Mouse (Mus musculus) liver, embryonic 12.5 days (tissue): ENCODE measurements around the gene Htr1f. TPM values are rescaled to one million over a fixed set of nuclear protein-coding genes. Genes with fewer than 3 reads are reported as not detected.

Experiments used
- ATAC-seq: fragments of 200-750 bp; cut with Nextera tagmentation; 2 replicates; pipeline ENCODE4 v1.8.0; 2017; ENCODE audit warnings: moderate number of reproducible peaks, mild to moderate bottlenecking, moderate library complexity
- H3K27ac ChIP-seq: fragments of 300-500 bp; sonication (generic); 2 replicates; pipeline ENCODE4 v1.5.1; 2016; ENCODE audit warnings: mild to moderate bottlenecking
- H3K27me3 ChIP-seq: fragments of 300-500 bp; sonication (generic); replicated peaks from 2 replicates; pipeline ENCODE4 v1.6.1; 2016; ENCODE audit warnings: mild to moderate bottlenecking, moderate library complexity
- H3K36me3 ChIP-seq: fragments of 300-500 bp; sonication (generic); 2 replicates; pipeline ENCODE4 v1.6.1; 2016; ENCODE audit warnings: mild to moderate bottlenecking, moderate library complexity
- H3K4me1 ChIP-seq: fragments of 300-500 bp; sonication (generic); 2 replicates; pipeline ENCODE4 v1.6.1; 2016
- H3K4me2 ChIP-seq: fragments of 300-500 bp; sonication (generic); 2 replicates; pipeline ENCODE4 v1.6.1; 2016; ENCODE audit warnings: mild to moderate bottlenecking, moderate library complexity
- H3K4me3 ChIP-seq: fragments of 300-500 bp; sonication (generic); 2 replicates; pipeline ENCODE4 v1.5.1; 2016; ENCODE audit warnings: mild to moderate bottlenecking, moderate library complexity
- H3K9ac ChIP-seq: fragments of 300-500 bp; sonication (generic); 2 replicates; pipeline ENCODE4 v1.6.1; 2016; ENCODE audit warnings: mild to moderate bottlenecking, moderate library complexity
- H3K9me3 ChIP-seq: fragments of 300-500 bp; sonication (generic); replicated peaks from 2 replicates; pipeline ENCODE4 v1.6.1; 2016; ENCODE audit warnings: mild to moderate bottlenecking, moderate library complexity
- WGBS: fragments of 180-500 bp; shearing (Covaris S2); methylation state at CpG from one replicate; pipeline ENCODE4 v1.1.7; 2016; ENCODE audit not compliant: insufficient replicate concordance; 5-methylcytosine and 5-hydroxymethylcytosine counted together
- microRNA-seq: library from miRNA; unstranded; fragments of <30 nt; microRNA quantifications from one replicate; pipeline ENCODE4, GENCODE M21; 2017
- polyA plus RNA-seq: library from polyadenylated mRNA; unstranded; fragments of >200 nt; fragmentation: Nextera tagmentation; extraction: Ambion mirVana; gene quantifications from 2 replicates; pipeline ENCODE4 v1.2.1, GENCODE M21; 2016

Gene Htr1f
- polyA plus RNA-seq, 1 experiment from 2014 or later: not detected

DNA sequence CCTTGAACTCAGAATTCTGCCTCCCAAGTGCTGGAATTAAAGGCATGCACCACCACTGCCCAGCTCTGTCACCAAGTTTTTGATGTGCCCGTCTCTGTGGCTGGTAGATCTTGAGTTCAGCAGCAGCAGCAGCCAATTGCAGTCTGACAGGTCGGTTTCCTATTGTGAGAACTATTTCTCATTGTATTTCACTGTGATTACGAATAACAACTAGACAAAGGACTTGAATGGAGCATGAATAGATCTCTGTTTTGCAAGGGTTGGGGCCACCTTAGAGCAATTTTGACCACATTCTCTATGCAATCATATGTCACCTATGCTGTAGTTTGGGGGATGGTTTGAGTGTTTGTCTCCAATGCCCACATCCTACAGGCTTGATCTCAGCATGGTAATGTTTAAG, 224.7 kb downstream of the Htr1f start:
- ATAC-seq: no peak
- Histone ChIP-seq H3K4me1 (no peaks in the 10 kb centered on the region; the same call in 1 of the 2 replicates), H3K9ac (no peak overlapping the region), H3K9me3 (no peaks in the 10 kb centered on the region), H3K4me2 (no peak overlapping the region), H3K4me3 (no peak overlapping the region), H3K27ac (no peak overlapping the region), H3K27me3 (no peaks in the 10 kb centered on the region), H3K36me3 (no peaks in the 10 kb centered on the region)
- WGBS: 68% methylated on average over 3 of the region's 3 CpGs

GRCm38 (mm10) chr16:64879735-64880134, 225.9 kb downstream of the Htr1f start:
- Histone ChIP-seq H3K9ac (no peak overlapping the region), H3K4me3 (no peak overlapping the region), H3K27me3 (no peaks in the 10 kb centered on the region), H3K27ac (no peak overlapping the region), H3K36me3 (no peaks in the 10 kb centered on the region), H3K4me1 (no peaks in the 10 kb centered on the region), H3K9me3 (no peaks in the 10 kb centered on the region), H3K4me2 (no peak overlapping the region)
- WGBS: 65% methylated on average over 5 of the region's 5 CpGs
- no peak for ATAC-seq

GRCm38 (mm10) chr16:64878611-64879132, 227.0 kb downstream of the Htr1f start:
- Histone ChIP-seq H3K36me3 (no peaks in the 10 kb centered on the region), H3K27ac (no peak overlapping the region), H3K27me3 (no peaks in the 10 kb centered on the region), H3K4me3 (no peak overlapping the region), H3K4me1 (no peaks in the 10 kb centered on the region), H3K4me2 (no peak overlapping the region), H3K9ac (no peak overlapping the region), H3K9me3 (no peaks in the 10 kb centered on the region)
- ATAC-seq: no peak
- 72% methylated on average over 3 of the region's 3 CpGs for WGBS

DNA sequence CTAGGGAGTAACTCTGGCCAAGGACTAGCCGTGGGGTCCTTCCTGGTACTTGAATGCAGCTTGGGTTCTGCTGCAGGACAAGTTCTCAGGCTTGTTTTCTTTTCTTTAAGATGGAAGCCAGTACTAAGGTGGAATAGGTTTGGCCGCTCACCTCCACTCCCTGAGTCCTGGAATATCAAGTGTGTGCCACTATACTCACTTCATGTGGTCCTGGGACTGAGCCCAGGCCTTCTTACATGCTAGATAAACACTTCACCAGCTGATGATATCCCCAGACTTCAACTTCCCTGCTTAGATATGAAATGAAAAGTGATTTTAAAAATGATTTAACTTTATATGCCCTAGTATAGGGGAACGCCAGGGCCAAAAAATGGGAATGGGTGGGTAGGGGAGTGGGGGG, 228.3 kb downstream of the Htr1f start:
- Histone ChIP-seq H3K27ac (no peak overlapping the region), H3K9ac (no peak overlapping the region), H3K27me3 (no peaks in the 10 kb centered on the region), H3K4me3 (no peak overlapping the region), H3K4me1 (peaks cover 2% of the 10 kb centered on the region; the same call in 1 of the 2 replicates), H3K9me3 (no peaks in the 10 kb centered on the region), H3K36me3 (no peaks in the 10 kb centered on the region), H3K4me2 (no peak overlapping the region)
- WGBS: 78% methylated on average over 3 of the region's 3 CpGs
- no peak for ATAC-seq

DNA sequence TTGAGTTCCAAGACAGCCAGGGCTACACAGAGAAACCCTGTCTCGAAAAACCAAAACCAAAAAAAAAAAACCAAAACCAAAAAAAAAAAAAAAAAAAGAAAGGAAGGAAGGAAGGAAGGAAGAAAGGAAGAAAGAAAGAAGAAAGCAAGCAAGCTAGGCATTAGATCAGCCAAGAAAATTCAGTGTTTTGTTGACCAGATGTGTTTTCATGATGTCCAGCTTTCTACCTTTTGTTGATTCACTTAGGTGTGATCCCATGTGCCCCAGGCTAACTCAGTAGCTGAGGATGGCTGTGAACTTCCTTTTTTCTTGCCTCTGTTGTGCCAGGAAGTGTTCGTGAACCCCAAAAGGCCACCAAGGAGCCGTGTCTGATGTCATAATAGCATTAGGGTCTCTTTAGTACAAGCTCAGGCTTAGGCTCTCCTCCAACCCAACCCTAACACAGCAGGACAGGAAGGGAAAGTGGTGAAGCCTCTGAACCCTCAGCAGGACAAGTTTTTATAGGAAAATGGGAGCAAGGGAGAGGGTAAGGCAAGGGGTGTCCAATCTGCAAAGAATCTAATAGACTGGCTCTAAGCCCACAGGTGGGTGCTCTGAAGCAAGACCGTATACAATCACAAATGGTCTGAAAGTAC, 228.9 kb downstream of the Htr1f start:
- no peaks in the 10 kb centered on the region for H3K27me3 ChIP-seq
- WGBS: 55% methylated on average over 4 of the region's 4 CpGs
- H3K36me3 ChIP-seq: no peaks in the 10 kb centered on the region
- peaks cover 6% of the 10 kb centered on the region; the same call in 1 of the 2 replicates for H3K4me1 ChIP-seq
- no peak overlapping the region for H3K9ac ChIP-seq
- no peak overlapping the region for H3K4me2 ChIP-seq
- no peaks in the 10 kb centered on the region for H3K9me3 ChIP-seq
- no peak overlapping the region for H3K4me3 ChIP-seq
- ATAC-seq: no peak
- H3K27ac ChIP-seq: no peak overlapping the region

DNA sequence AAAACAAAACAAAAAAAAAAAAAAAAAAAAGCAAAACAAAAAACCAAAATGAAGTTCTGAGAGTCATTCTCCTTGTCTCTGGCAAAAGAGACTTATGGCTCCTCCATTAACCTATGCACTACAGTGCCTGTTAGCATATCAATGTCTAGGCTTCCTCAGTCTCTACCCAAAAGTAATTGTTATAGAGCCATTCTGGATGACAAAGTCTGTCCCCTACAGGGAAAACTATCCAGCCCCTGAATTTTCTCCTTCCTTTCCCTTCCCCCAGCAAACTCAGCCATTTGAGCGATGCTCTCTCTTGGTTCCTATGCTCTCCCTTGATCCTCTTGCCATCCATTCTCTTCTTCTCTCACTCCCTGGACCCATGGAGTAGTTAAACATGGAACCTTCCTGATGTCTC, 229.8 kb downstream of the Htr1f start:
- Histone ChIP-seq H3K9ac (no peak overlapping the region), H3K9me3 (no peaks in the 10 kb centered on the region), H3K4me1 (peaks cover 6% of the 10 kb centered on the region; the same call in 1 of the 2 replicates), H3K36me3 (no peaks in the 10 kb centered on the region), H3K4me2 (no peak overlapping the region), H3K4me3 (no peak overlapping the region), H3K27ac (no peak overlapping the region), H3K27me3 (no peaks in the 10 kb centered on the region)
- 71% methylated on average over 1 of the region's 1 CpGs for WGBS
- ATAC-seq: no peak

DNA sequence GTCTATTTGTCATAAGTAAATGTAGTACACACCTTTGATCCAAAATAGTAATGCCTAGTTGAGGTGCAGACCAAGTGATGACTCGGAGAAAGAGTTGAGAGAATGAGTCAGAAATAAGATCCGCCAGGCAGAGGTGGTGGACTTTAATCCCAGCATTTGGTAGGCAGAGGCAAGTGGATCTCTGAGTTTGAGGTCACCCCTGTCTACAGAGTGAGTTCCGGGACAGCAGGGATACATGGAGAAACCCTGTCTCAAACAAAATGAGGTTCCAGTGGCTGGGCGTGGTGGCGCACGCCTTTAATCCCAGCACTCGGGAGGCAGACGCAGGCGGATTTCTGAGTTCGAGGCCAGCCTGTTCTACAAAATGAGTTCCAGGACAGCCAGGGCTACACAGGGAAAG, 230.3 kb downstream of the Htr1f start:
- H3K4me3 ChIP-seq: no peak overlapping the region
- H3K36me3 ChIP-seq: no peaks in the 10 kb centered on the region
- no peaks in the 10 kb centered on the region for H3K27me3 ChIP-seq
- ATAC-seq: no peak
- no peaks in the 10 kb centered on the region for H3K9me3 ChIP-seq
- H3K27ac ChIP-seq: no peak overlapping the region
- no peak overlapping the region for H3K9ac ChIP-seq
- H3K4me2 ChIP-seq: no peak overlapping the region
- peaks cover 6% of the 10 kb centered on the region; the same call in 1 of the 2 replicates for H3K4me1 ChIP-seq
- 89% methylated on average over 10 of the region's 10 CpGs for WGBS

Small RNA genes lying within 50 kb of the gene (microRNA-seq; reads per million reads assigned to microRNA genes)
- gene Gm23374: not detected
